In the genomic region with DNA sequence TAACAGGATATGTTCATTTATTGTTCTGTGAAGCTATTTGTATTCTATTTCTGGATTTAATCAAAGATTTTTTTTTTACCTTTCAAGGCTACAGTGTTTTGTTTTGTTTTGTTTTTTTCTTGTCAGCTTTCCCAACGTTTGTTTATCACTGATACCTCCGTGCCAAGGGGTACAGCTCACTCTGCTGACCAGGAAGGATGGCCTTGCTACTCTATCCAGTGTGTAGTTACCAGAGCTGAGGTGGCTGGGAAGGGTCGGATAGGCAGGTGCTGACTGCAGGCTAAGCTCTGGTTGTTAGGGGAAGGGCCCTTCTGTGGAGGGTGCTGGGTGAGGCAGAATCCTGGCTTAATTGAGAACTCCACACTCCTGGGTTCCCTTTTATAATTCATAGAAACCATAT, we compare ENCODE assay signal across 16 mouse cellular contexts. TPM values are rescaled to one million over a fixed set of nuclear protein-coding genes. Genes with fewer than 3 reads are reported as not detected.
"Had no signal": no experiment of that assay in that cellular context is flagged by ENCODE, and none has a peak within 500 bp of the region (broad histone marks: within the 10 kb centered on the region; RNA-seq: fewer than 3 reads in every experiment).

No protein-coding gene starts in this region.

- H3K27ac ChIP-seq: lung, embryonic 15.5 days; macrophage; midbrain, embryonic 13.5 days; midbrain, embryonic 15.5 days; neural tube, embryonic 12.5 days; stomach, embryonic 15.5 days; stomach, postnatal 0 days had no signal

- DNase-seq: lung, adult 2 months; lung, postnatal 14 days; lung, postnatal 36 days; right cerebral cortex, postnatal 14 days; thymus, adult 2 months; thymus, postnatal 25 days; thymus, postnatal 4 days had no signal

- H3K4me3 ChIP-seq: lung, embryonic 15.5 days; megakaryocyte, embryonic 14.5 days; midbrain, embryonic 13.5 days; midbrain, embryonic 15.5 days; neural tube, embryonic 12.5 days; stomach, embryonic 15.5 days had no signal

- H3K9ac ChIP-seq: lung, embryonic 15.5 days; midbrain, embryonic 13.5 days; midbrain, embryonic 15.5 days; neural tube, embryonic 12.5 days; stomach, embryonic 15.5 days had no signal

- H3K27me3 ChIP-seq: lung, embryonic 15.5 days; megakaryocyte, embryonic 14.5 days; midbrain, embryonic 15.5 days; stomach, embryonic 15.5 days had no signal

- H3K36me3 ChIP-seq: lung, embryonic 15.5 days; midbrain, embryonic 13.5 days; midbrain, embryonic 15.5 days; neural tube, embryonic 12.5 days; stomach, embryonic 15.5 days had no signal

RNA-seq across cellular contexts. Expression of a gene that starts 38.6 kb away (rescaled TPM):
- total RNA-seq: monocyte, adult 5-6 weeks had no signal
